35 mouse cellular contexts compared by ENCODE assay signal in genomic region chr4:114645341-114645740, GRCm38 (mm10).
"Had no signal": no experiment of that assay in that cellular context is flagged by ENCODE, and none has a peak within 500 bp of the region (broad histone marks: within the 10 kb centered on the region; RNA-seq: fewer than 3 reads in every experiment).

No protein-coding gene starts in this region.

- DNase-seq: heart, postnatal 10 days; heart, postnatal 14 days; heart, postnatal 36 days; heart, postnatal 4 days; kidney, adult 11 months; kidney, adult 18-20 months; kidney, adult 2 months; kidney, adult 8-10 months; kidney, adult 9 months; kidney, postnatal 10 days; kidney, postnatal 14 days; kidney, postnatal 25 days; kidney, postnatal 36 days; kidney, postnatal 4 days; layer of hippocampus, adult 9-11 months; layer of hippocampus, postnatal 36 days had no signal

- H3K4me2 ChIP-seq: heart, embryonic 11.5 days; heart, embryonic 12.5 days; heart, embryonic 13.5 days; heart, embryonic 15.5 days; hindbrain, embryonic 12.5 days; hindbrain, embryonic 13.5 days; hindbrain, embryonic 14.5 days; hindbrain, embryonic 15.5 days; intestine, embryonic 15.5 days; kidney, embryonic 15.5 days had no signal

- H3K9me3 ChIP-seq: heart, embryonic 12.5 days; heart, embryonic 13.5 days; heart, embryonic 15.5 days; hindbrain, embryonic 10.5 days; hindbrain, embryonic 12.5 days; hindbrain, embryonic 13.5 days; hindbrain, embryonic 15.5 days; intestine, embryonic 15.5 days; kidney, embryonic 15.5 days had no signal

- H3K9ac ChIP-seq: heart, embryonic 12.5 days; heart, embryonic 13.5 days; heart, embryonic 15.5 days; hindbrain, embryonic 12.5 days; hindbrain, embryonic 13.5 days; hindbrain, embryonic 14.5 days; hindbrain, embryonic 15.5 days; intestine, embryonic 15.5 days; kidney, embryonic 15.5 days had no signal

- H3K4me1 ChIP-seq: heart, embryonic 13.5 days had no signal

- ATAC-seq: hindbrain, embryonic 16.5 days; hindbrain, postnatal 0 days; inflammation-experienced regulatory T-cells, adult 6 months; intestine, embryonic 15.5 days; intestine, embryonic 16.5 days; intestine, postnatal 0 days had no signal

- H3K36me3 ChIP-seq: heart, embryonic 12.5 days; heart, embryonic 13.5 days; heart, embryonic 15.5 days; hindbrain, embryonic 10.5 days; hindbrain, embryonic 12.5 days; hindbrain, embryonic 13.5 days; hindbrain, embryonic 15.5 days; intestine, embryonic 15.5 days; kidney, embryonic 15.5 days had no signal

- H3K4me3 ChIP-seq: heart, embryonic 12.5 days; heart, embryonic 13.5 days; heart, embryonic 15.5 days; hindbrain, embryonic 10.5 days; hindbrain, embryonic 12.5 days; hindbrain, embryonic 13.5 days; hindbrain, embryonic 15.5 days; intestine, embryonic 15.5 days; kidney, embryonic 15.5 days; layer of hippocampus, adult 2 months; left cerebral cortex, adult 2 months had no signal

- H3K27ac ChIP-seq: heart, embryonic 13.5 days; heart, embryonic 15.5 days; hindbrain, embryonic 10.5 days; hindbrain, embryonic 12.5 days; hindbrain, embryonic 13.5 days; hindbrain, embryonic 14.5 days; hindbrain, embryonic 15.5 days; hindbrain, postnatal 0 days; kidney, postnatal 0 days; layer of hippocampus, adult 2 months; left cerebral cortex, adult 2 months had no signal
